Mouse (Mus musculus) cerebellum, adult (tissue): ENCODE data around the gene Tmem9.

Experiments used
- ATAC-seq: cut with Nextera tagmentation; 2 replicates; pipeline ENCODE4 v1.9.2; 2017; ENCODE audit warnings: mild to moderate bottlenecking, moderate library complexity, mixed read lengths; ENCODE audit not compliant: insufficient number of reproducible peaks, low FRiP score, low TSS enrichment

The Tmem9 gene

DNA sequence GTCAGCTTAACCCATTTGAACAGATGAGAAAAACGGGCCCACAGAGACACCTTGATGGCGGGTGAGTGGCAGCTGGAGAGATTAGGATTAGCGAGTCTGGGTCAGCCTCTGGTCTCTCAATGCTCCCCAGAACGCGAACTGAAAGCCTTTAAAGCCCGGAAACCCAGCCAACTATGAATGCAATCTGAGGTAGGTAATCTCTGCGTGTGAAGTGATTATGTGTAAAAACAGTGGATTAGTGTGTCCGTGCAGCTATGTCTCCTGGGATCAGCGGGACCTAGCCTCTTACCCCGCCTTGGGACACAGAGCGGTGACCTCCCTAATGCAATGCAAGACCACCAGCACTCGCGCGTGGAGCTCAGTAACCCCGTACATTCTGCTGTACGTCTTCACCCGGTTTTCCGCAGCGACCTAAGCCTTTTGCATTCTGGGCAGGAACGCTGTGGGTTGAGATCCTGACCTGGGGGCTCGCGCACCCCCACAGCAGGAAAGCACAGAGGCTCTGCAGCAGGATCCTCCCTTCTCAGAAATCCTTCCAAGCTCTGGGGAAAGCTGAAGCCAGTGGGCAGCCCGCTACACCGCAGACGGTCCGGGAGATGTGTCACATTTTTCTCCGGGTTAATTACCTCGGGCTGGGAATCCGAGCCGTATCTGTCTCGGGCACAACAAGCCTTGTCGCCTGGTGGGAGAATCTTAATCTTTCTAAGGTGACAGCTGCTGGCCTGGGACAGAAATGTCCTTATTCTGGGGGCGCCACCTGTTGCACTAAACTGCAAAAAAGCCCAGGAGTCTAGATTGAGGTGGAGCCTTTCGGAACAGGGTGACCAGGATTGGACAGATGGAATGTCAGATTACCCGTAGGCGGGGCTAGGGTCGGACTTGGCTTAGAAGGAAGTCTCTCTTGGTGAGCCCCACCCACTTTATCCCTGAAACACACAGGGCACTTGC, at the start of gene Tmem9:
TSS of gene Tmem9 (plus strand) at position 940 of the 948 bp plus-strand sequence.
- no peak for ATAC-seq

DNA sequence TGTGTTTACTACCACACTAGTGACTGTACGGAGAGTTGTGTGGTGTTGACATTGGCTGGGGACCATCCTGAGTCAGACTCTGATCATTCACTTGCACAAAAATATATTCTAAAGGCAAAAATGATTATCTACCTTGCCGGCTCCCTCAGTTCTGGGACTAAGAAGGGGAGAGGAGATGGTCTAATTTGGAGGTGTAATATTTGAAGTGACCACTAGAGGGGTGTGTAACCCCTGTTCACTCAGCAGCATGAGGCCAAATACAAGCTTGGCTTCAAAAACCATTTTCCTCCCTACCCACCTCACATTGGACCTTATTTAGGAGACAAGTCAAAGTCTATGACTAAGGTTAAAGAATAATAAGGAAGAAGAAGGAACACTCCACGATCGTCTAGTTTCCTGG, 49.5 kb upstream of the Tmem9 start:
- peak; percentile 56 for ATAC-seq

DNA sequence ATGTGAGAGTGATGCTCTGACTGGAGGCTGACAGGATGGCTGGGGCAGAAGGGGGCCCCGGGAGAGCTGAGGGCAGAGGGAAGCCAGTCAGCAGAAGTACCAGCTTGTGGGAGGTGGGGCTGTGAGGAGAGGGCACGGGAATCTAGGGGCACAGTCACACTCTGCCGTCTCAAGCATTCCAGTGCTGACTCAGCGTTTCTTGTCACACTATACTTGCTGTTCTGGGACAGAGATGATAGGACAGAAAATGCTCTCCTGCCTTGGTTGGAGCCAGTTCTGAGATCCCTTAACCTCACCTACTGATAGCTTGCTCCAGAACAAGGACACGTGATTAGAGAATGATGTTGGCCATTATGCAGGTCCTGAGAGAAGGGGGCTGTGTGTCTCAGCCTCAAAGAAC, 44.8 kb upstream of the Tmem9 start:
- no peak for ATAC-seq

DNA sequence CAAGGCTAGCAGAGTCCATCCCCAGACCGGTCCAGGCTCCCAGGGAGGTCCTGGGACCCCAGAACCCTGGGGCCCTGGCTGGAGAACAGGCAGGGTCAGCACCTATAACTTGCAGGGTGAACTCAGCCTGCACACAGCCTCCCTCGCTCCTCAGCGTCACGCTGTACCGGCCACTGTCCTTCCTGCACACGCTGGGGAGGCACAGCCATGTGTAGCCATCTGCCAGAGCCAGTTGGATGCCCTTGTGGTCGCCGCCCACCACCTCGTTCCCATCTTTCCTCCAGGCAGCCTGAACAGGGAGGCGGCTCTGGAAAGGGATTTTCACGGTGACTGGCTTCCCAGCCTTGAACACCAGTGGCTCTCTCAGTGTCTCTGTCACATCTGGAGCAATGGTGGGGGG, 43.4 kb upstream of the Tmem9 start:
- ATAC-seq: no peak

DNA sequence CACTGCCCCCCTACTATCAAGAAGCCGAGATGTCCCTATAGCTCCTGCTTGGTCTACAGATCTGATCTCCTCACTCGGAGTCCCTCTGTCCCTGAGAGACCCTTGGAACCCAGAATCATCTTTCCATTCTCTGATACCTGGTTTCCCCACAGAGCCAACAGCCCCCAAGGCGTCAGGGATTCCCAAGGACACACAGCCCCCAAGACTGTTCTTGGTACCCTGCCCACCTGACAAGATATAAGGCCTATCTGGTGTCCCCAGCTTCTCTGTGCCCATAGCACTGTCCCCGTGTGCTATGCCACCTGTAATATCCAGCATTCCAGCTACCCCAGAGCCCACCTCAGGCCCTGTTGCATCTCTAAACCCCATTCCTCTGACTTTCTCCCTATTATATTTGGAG, 40.2 kb upstream of the Tmem9 start:
- ATAC-seq: no peak

DNA sequence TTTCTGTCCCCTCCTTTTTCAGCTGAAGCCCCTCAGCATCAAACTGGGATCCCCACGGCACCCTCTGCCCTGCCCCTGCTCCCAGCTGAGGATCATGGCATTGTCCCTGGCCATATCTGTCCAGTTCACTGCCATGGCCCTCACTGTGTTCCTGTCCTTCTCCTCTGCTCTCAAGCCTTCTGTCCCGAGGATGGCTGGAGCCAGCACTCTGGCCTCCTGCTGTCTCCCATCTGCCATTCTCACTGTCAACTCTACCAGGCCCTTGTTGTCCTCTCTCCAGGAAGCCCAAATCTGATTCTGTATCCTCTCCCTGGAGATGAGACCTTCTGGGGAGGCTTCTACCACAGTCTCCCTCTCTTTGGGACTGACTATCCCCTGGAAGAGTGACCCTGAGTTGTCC, 37.5 kb upstream of the Tmem9 start:
- ATAC-seq: peak; percentile 88

DNA sequence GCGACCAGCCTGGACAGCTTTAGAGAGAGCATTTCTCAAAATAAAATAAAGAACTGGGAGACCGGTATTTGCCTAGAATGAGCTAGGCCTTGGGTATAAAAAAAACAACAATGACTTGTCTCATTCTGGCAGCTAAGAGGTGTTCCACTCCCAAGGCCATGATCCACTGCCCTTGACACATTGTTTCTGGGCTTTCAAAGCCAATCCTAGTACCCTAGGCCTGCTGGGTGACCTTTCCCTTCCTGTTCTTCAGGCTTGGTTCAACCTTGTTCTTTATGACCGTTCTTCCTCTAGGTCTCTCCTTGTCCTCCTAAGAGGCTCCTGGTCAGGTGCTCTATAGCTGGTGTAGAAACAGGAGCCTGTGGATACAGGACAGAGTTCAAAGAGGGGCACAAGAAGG, 35.4 kb upstream of the Tmem9 start:
- no peak for ATAC-seq

DNA sequence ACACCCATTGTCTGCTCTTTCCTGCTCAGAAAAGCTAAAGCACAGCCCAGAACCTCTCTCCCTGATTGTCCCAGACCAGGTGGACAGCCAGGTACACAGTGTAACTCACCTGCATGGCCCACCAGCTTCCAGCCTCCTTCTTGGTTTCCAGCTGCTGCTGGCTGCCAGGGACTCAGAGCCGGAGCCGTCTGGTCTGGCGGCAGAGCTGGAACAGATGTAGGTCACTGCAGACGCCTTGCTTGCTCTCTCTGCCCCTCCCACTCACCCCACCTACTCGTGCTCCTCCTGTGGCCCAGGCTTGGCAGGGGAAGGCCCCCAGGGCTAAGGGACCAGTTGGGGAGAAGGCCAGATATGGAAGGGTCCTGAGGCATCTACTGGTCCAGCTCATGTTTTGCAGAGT, 23.8 kb upstream of the Tmem9 start:
- no peak for ATAC-seq

DNA sequence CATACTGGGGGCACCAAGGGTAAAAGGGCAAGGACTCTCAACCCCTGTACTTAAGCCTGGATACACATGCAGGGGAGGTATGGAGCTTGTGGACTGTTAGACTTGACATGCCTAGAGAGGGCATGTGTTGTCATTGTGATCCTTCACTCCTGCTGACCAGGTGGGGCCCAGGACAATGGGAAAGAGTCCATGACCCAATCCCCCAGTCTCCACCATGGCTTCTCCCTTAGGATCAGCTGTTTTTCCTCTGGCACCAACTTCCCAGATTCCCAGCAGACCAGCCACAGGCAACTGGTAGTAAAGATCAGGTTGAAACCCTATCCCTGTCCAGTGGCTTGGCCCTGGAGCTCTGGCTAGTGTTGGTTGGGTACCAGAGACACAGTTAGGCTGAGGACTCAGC, 18.1 kb upstream of the Tmem9 start:
- ATAC-seq: no peak

DNA sequence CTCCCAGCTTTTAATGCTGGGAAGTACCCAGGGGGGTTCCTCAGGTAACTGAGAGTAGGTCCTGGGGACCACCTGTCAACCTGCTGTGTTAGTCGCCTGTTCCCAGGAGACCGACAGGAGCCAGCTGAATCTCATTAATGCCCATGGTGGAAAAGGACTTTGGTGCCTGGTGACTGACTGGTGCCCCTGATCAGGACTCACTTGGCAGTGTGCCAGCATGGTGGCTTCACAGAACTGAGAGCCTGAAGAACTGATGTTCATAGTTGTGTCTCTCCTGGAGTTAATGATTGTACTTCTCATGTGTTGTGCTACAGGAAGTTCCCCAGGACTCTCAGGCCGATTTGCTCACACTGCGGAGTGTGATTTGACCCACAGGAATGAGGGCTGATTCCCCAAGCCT, 14.5 kb upstream of the Tmem9 start:
- no peak for ATAC-seq

DNA sequence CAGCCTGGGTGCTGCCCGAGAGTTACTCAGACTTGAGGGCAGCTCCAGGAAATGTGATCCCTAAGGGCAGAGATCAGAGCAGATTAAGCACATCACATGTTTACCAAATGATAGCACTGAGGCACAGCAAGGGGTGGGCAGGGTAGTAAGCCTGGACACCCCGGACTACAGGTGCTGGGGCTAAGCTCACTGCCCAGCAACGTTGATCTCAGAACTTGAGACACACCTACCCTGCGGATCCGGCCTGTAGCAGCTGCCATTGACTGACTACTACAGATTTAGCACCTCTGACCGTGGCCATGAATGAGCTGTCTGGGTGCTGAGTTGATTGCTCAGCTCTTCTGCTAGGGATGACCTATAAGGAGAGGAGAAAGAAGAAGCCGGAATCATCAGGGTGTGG, 10.4 kb upstream of the Tmem9 start:
- ATAC-seq: no peak

DNA sequence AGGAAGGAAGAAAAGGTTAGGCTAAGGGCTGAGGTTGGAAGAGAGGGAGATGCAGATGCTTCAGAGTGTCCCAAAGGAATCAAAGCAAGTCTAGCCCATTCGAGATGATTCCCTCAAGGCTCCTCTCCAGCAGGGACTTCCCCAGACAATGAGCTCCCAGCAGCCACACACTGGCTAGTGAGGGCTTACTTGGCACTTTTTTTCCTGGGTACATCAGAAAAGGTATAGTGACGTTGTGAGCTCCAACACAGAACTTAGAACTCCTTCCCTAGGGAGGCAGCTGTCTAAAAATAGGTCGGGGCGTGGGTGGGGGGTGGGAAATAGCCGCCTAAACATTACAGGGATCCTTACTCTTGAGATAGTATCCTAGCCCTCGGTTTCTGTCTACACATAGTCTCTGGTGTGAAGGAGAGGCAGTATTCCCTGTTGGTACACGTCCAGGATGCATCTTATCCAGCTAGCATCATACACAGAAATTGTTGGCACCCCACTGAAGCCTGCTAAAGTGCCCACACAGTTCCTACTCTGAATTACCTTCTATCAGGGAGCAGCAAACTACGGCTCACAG, 8.1 kb upstream of the Tmem9 start:
- ATAC-seq: no peak

DNA sequence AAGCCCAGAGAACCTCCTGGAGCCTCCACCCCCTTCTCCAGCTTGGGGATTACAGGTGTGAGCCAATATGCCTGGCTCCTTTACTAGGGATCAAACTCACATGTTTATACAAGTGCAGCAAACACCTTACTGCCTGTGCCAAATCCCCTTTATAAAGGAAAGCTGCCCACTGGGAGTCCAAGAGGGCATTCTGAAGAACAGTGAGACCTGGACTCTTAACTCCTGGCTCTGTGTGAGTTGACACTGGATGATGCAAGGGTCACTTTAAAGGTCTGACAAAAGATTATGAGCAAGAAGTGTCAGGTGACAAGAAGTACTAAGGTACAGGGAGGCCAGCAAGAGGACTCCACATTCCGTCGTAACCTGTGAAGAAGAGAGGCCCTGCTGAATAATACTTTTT, 6.5 kb upstream of the Tmem9 start:
- ATAC-seq: no peak

DNA sequence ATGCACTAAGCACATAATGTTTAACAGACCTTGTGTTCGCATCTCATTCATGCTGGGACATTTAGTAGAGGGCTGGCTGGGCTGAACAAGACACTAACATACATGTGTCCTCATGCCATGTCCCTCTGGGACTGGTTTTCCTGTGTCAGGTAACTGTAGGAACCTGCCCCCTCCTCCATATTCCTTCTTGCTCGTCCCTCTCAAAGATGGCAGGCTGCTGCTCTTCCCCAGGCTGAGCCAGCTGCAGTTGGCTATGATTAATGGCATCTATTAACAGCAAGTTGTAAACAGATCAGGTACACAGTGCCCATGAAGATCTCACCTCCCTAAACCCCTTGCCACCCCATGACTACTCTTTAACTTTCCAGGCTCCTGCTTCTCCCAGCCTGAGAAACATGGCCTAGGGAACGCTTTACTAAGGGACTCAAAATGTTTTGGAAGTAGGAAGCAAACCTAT, 1.6 kb upstream of the Tmem9 start, which contains the start of gene Igfn1:
TSS of gene Igfn1 (minus strand) at position 51 of the 457 bp plus-strand sequence.
- no peak for ATAC-seq

DNA sequence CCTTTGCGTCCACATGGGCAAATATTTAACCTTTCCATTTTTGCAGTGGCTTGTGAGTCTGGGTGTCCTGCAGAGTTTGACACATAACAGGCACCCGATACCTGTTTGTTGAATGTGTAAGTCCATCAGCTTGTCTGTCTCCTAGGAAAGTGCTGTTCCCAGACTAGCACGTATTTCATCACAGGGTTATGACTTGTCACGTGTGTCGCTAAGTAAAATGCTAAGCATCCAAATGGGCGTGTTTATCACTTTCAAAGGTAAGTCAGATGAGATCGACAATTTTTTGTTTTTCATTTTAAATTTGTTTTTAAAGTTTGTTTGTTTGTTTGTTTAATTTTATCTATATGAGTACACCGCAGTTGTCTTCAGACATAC, 196 bp downstream of the Tmem9 start:
- no peak for ATAC-seq

DNA sequence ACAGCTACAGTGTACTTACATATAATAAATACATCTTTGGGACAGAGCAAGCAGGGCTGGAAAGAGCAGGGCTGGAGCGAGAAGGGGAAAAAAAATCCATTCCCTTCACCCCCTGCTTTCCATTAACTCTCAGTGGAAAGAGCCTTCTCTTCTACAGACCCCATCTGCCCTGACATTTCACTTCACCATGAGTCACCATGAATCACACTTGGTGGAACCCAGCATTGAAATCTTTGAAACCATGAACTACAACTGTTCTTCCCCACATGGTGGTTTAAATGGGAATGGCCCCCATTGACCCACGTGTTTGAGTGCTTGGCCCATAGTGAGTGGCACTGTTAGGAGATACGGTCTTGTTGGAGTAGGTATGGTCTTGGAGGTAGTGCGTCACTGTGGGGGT, 2.3 kb downstream of the Tmem9 start:
- no peak for ATAC-seq

DNA sequence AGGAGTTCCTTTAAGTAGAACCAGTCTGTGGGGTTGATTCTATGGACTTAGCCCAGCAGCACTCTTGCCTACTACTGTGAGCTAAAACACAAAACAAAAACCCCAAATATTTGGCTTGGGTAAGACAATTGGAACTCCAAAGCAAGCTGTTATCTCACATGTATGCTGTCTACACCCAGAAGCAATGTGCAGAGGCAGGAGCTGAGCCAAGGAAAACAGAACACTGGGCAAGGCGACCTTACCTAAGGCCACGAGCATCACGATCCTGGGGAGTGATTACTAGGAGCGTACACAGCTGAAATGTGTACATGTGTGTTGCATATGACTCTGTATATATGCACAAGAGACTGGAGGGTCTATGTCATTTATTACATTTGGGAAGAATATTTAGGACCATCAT, 5.6 kb downstream of the Tmem9 start:
- no peak for ATAC-seq

DNA sequence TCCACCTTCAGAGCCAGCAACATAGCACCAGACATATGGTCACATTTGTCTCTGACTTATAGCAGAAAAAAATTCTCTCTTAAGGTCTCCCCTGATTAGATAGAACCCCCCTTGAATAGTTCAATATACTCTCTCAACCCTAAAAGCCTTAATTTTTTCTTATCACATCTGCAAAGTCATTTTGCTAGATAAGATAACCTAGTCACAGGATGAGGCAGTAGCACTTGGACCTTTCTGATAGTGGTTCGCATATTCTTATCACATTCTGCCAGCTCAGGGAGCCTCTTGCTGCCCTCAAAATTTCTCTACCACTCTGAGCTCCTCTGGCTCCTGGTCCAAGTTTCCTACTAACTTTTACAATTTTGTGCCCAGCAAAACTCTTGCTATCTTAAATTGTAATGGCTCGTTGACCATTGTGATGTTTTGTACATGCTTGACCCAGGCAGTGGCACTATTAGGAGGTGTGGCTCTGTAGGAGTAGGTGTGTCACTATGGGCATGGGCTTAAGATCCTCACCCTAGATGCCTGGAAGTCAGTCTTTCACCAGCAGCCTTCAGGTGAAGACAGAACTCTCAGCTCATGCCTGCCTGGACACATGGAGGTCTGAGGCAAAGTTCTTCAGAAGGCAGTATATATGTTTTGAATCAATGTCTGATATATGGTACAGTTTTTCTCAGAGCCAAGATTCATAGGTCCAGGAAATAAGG, 7.0 kb downstream of the Tmem9 start:
- no peak for ATAC-seq

DNA sequence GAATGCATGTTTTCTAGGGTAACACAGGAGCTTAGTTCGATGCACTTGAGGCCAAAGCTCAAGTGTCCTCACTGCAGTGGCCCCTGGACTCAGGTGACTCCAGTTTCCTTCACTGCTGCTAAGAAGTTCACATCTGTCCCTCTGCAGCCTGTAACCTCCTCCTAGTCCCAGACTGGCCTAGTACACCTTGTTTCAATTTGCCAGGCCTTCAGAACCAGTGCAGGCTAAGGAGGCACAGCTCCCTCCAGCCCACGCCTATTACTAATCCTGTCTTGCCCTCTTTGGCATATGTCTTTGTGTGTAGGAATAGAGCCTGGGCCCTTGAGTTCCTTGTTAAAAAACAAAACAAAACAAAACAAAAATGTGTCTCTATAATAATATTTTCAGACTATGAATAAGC, 9.4 kb downstream of the Tmem9 start:
- ATAC-seq: no peak

DNA sequence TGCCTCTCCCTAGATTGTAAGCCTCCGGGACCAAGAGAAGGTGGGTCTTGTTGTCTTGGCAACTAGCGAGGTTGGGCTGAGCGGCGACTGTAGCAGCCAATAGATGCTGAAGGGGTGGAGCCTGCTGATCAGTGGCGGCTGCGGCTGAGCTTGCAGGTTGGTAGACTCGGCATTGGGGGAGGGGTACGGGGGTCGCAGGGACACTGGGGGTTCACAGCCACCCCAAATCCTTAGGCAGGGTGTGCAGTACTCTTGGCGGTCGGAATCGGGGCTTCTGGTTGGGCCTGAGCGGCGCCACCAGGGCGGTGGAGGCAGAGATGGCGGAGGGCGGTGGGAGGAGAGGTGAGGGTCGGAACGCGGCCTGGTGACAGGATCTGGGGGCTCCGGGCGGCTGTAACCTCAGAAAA, 10.0 kb downstream of the Tmem9 start:
- peak; percentile 99 for ATAC-seq
